Mouse (Mus musculus): Measurements from ENCODE around the gene Nubp2. TPM values are rescaled to one million over a fixed set of nuclear protein-coding genes. Genes with fewer than 3 reads are reported as not detected.

Nubp2 gene
- polyA plus RNA-seq, 1 experiment from 2014 or later, result 51.5 TPM

DNA sequence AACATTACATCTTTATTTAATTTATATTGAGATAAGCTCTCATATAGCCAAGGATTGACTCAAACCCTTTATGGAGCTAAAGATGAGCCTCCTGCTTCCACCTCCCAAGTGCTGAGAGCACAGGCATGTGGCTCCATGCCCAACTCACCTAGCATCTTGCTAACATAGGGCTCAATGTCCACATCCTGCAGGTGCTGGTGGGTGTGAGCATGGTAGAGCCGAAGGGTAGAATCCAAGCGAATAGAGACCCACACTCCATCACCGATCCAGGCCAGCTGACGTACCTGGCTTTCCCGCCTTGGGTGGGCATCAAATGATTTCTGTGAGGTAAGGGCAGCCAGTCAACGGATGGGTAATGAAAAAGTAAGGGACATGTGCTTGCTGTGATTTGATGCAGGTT, 13.9 kb upstream of the Nubp2 start:
- Histone ChIP-seq H3K27me3 (no peaks in the 10 kb centered on the region), H3K9me3 (no peaks in the 10 kb centered on the region), H3K4me1 (peaks cover 26% of the 10 kb centered on the region), H3K9ac (no peak overlapping the region), H3K27ac (no peak overlapping the region), H3K4me3 (no peak overlapping the region), H3K36me3 (peaks cover 77% of the 10 kb centered on the region), H3K4me2 (no peak overlapping the region)
- ATAC-seq (ENCODE audit: insufficient number of reproducible peaks, insufficient read depth, low FRiP score, low TSS enrichment, low read depth), result no peak
- 90% methylated on average over 6 of the region's 6 CpGs for WGBS

GRCm38 (mm10) chr17:24899153-24899552, 13.0 kb upstream of the Nubp2 start:
- no peak overlapping the region for H3K27ac ChIP-seq
- 80% methylated on average over 5 of the region's 5 CpGs for WGBS
- H3K4me2 ChIP-seq, result no peak overlapping the region
- peaks cover 30% of the 10 kb centered on the region for H3K4me1 ChIP-seq
- H3K4me3 ChIP-seq, result no peak overlapping the region
- no peak for ATAC-seq (ENCODE audit: insufficient number of reproducible peaks, insufficient read depth, low FRiP score, low TSS enrichment, low read depth)
- peaks cover 68% of the 10 kb centered on the region for H3K36me3 ChIP-seq
- no peaks in the 10 kb centered on the region for H3K9me3 ChIP-seq
- H3K27me3 ChIP-seq, result no peaks in the 10 kb centered on the region
- H3K9ac ChIP-seq, result no peak overlapping the region

DNA sequence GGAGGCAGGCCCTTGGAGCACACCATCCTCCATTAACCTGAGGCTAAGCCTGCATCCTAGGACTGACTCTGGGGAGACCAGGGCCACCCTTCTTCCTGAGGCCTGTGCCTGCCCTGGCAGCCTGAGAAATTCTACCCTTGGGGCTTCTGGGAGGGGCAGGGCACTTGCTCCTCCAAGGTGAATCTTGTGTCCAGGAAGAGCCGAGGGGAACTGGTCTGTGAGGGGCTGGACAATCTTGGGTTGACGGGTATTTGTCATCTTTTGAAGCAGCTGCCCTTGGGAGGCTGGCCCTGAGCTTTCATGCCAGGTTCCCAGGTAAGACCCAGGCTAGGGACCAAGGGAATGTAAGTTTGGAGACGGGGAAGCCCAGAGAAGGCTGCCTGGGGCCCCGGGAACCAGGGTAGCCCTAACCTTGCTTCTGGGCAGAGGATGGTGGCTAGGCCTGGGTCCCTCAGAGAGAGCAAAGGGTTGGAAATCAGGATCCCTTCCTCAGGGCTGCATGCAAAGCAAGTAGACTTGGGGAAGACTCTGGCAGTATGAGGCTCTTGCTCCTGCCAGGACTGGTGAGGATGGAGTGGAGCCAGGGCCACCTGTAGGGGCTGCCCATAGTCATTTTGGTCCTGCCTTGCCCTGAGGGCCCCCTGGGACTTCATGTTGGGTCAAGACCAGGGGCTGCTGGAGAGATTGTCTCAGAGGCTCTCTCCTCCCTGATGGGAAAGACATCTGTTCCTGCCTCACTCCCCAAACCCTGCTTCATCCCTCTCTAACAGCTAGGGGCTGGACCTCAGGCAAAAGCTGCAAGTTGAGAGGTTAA, 12.1 kb upstream of the Nubp2 start:
- Histone ChIP-seq H3K4me1 (peaks cover 39% of the 10 kb centered on the region), H3K27me3 (no peaks in the 10 kb centered on the region), H3K4me2 (no peak overlapping the region), H3K9ac (peak overlapping the region; percentile 96; the same call in 1 of the 2 replicates), H3K27ac (no peak overlapping the region), H3K36me3 (peaks cover 64% of the 10 kb centered on the region), H3K9me3 (no peaks in the 10 kb centered on the region), H3K4me3 (peak overlapping the region; percentile 8)
- no peak for ATAC-seq (ENCODE audit: insufficient number of reproducible peaks, insufficient read depth, low FRiP score, low TSS enrichment, low read depth)
- 71% methylated on average over 4 of the region's 4 CpGs for WGBS

GRCm38 (mm10) chr17:24897600-24897999, 11.5 kb upstream of the Nubp2 start:
- H3K36me3 ChIP-seq, result peaks cover 64% of the 10 kb centered on the region
- H3K9ac ChIP-seq, result peak overlapping the region; percentile 96; the same call in 1 of the 2 replicates
- H3K27ac ChIP-seq, result no peak overlapping the region
- H3K4me3 ChIP-seq, result peak overlapping the region; percentile 8
- H3K4me2 ChIP-seq, result peak overlapping the region; percentile 98
- no peaks in the 10 kb centered on the region for H3K9me3 ChIP-seq
- 75% methylated on average over 4 of the region's 4 CpGs for WGBS
- no peak for ATAC-seq (ENCODE audit: insufficient number of reproducible peaks, insufficient read depth, low FRiP score, low TSS enrichment, low read depth)
- peaks cover 40% of the 10 kb centered on the region for H3K4me1 ChIP-seq
- H3K27me3 ChIP-seq, result no peaks in the 10 kb centered on the region

DNA sequence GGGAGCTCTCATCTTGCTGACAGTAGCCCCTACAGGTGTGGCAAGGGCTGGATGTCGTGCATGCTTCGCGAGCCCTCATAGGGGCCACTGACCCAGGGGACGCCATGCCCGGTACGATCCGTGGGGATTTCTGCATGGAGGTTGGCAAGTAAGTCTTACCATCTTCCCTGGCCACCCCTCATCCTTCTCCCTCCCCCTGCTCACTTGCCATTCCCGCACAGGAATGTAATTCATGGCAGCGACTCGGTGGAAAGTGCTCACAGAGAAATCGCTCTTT, 10.8 kb upstream of the Nubp2 start:
- H3K4me3 ChIP-seq, result peak overlapping the region; percentile 89
- H3K27me3 ChIP-seq, result no peaks in the 10 kb centered on the region
- H3K36me3 ChIP-seq, result peaks cover 64% of the 10 kb centered on the region
- WGBS, result 34% methylated on average over 11 of the region's 11 CpGs
- ATAC-seq (ENCODE audit: insufficient number of reproducible peaks, insufficient read depth, low FRiP score, low TSS enrichment, low read depth), result no peak
- H3K9me3 ChIP-seq, result no peaks in the 10 kb centered on the region
- peak overlapping the region; percentile 86; the same call in 1 of the 2 replicates for H3K27ac ChIP-seq
- H3K9ac ChIP-seq, result peak overlapping the region; percentile 96
- H3K4me1 ChIP-seq, result peaks cover 40% of the 10 kb centered on the region
- peak overlapping the region; percentile 98 for H3K4me2 ChIP-seq

DNA sequence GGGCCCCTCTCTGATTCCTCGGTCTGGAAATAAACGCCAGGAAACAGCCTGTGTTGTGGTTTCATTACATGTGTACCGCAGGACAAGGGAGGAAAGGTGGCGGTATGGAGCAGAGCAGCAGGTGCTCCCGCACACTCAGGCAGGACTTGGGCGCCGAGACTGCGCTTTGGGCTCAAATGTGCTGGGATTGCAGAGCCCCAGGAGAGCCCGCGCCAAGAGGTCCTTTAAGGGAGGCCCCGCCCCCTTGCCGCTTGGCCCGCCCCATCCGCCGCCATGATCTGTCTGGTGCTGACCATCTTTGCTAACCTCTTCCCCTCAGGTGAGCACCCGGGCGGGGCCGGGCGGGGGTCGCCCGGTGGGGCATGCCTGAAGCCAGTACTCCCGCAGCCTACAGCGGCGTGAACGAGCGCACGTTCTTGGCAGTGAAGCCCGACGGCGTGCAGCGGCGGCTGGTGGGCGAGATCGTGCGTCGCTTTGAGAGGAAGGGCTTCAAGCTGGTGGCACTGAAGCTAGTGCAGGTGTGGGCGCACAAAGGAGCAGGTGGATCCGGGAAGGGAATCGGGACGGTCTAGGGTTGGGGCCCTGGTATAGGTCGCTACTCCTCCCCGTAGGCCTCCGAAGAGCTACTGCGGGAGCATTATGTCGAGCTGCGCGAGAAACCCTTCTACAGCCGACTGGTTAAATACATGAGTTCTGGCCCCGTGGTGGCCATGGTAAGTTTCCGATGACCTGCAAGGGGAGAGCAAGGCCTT, 10.3 kb upstream of the Nubp2 start, which contains the start of gene Nme3:
Gene Nme3 (plus strand): TSS at position 260 of the 752 bp plus-strand sequence.
- Histone ChIP-seq H3K27ac (peak within 1 kb of the TSS; percentile 86), H3K27me3 (no peaks in the 10 kb centered on the region), H3K4me3 (peak within 1 kb of the TSS; percentile 89), H3K9ac (peak within 1 kb of the TSS; percentile 96), H3K4me2 (peak within 1 kb of the TSS; percentile 98), H3K36me3 (peaks cover 64% of the 10 kb centered on the region), H3K4me1 (peaks cover 40% of the 10 kb centered on the region), H3K9me3 (no peaks in the 10 kb centered on the region)
- ATAC-seq (ENCODE audit: insufficient number of reproducible peaks, insufficient read depth, low FRiP score, low TSS enrichment, low read depth), result peak; percentile 67
- WGBS, result under 1% methylated on average over 50 of the region's 50 CpGs

DNA sequence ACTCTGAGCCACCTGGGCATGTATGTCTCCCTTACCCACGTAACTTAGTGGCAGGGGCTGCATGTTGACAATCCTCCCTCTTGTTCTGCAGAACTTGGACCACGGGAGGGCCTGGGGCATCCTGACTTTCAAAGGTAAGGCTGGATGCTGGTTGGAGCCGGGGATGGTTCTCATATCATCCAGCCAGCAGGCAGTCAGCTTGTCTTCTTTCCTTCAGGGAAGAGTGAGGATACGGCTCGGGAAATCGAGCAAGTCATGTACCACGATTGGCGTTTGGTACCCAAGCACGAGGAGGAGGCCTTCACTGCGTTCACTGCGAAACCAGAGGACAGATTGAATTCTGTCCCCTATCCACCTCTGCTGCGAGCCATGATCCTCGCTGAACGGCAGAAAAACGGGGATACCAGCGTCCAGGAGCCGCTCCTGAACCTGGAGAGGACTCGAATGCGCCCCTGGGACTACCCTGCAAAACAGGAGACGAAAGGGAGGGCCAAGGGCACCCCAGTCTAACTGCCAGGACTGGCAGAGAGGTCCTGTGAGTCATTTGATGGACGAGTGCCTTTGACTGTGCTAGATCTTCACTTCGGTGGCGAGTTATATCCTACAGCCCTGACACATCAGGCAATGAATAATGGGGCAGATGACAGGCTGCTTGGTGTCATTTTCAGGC, 9.6 kb upstream of the Nubp2 start:
- H3K4me2 ChIP-seq, result peak overlapping the region; percentile 98
- WGBS, result 11% methylated on average over 23 of the region's 23 CpGs
- H3K27ac ChIP-seq, result peak overlapping the region; percentile 86
- no peak for ATAC-seq (ENCODE audit: insufficient number of reproducible peaks, insufficient read depth, low FRiP score, low TSS enrichment, low read depth)
- peak overlapping the region; percentile 96 for H3K9ac ChIP-seq
- H3K4me1 ChIP-seq, result peaks cover 40% of the 10 kb centered on the region
- peak overlapping the region; percentile 89 for H3K4me3 ChIP-seq
- no peaks in the 10 kb centered on the region for H3K27me3 ChIP-seq
- no peaks in the 10 kb centered on the region for H3K9me3 ChIP-seq
- peaks cover 64% of the 10 kb centered on the region for H3K36me3 ChIP-seq

DNA sequence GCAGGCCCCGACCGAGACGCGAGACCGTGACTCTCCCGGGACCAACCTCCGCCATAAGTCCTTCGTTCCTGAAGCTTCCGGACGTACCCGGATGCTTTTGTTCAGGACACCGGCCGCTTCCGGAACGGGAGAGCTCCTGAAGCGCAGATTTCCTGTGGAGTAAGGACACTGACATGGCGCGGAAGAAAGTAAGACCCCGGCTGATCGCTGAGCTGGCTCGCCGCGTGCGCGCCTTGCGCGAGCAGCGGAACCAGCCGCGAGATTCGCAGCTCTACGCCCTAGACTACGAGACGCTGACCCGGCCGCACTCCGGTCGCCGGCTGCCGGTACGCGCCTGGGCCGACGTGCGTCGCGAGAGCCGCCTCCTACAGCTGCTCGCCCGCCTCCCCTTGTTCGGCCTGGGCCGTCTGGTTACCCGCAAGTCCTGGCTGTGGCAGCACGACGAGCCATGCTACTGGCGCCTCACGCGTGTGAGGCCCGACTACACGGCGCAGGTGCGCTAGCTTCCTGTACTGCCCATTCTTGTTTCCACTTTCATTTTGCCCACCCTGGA, 8.9 kb upstream of the Nubp2 start, which contains the start of the genes Eme2 and Mrps34:
Gene Eme2 (minus strand): TSS at position 93 of the 553 bp plus-strand sequence.
Gene Mrps34 (plus strand): TSS at position 122 of the 553 bp plus-strand sequence.
- H3K9me3 ChIP-seq, result no peaks in the 10 kb centered on the region
- no peaks in the 10 kb centered on the region for H3K27me3 ChIP-seq
- peak within 1 kb of the TSS; percentile 98 for H3K4me2 ChIP-seq
- ATAC-seq (ENCODE audit: insufficient number of reproducible peaks, insufficient read depth, low FRiP score, low TSS enrichment, low read depth), result 0 out of 2 replicates have a peak, but pooled peaks have one; percentile 3
- peaks cover 40% of the 10 kb centered on the region for H3K4me1 ChIP-seq
- peaks cover 64% of the 10 kb centered on the region for H3K36me3 ChIP-seq
- H3K27ac ChIP-seq, result peak within 1 kb of the TSS; percentile 86
- WGBS, result under 1% methylated on average over 62 of the region's 62 CpGs
- H3K4me3 ChIP-seq, result peak within 1 kb of the TSS; percentile 89
- H3K9ac ChIP-seq, result peak within 1 kb of the TSS; percentile 96

DNA sequence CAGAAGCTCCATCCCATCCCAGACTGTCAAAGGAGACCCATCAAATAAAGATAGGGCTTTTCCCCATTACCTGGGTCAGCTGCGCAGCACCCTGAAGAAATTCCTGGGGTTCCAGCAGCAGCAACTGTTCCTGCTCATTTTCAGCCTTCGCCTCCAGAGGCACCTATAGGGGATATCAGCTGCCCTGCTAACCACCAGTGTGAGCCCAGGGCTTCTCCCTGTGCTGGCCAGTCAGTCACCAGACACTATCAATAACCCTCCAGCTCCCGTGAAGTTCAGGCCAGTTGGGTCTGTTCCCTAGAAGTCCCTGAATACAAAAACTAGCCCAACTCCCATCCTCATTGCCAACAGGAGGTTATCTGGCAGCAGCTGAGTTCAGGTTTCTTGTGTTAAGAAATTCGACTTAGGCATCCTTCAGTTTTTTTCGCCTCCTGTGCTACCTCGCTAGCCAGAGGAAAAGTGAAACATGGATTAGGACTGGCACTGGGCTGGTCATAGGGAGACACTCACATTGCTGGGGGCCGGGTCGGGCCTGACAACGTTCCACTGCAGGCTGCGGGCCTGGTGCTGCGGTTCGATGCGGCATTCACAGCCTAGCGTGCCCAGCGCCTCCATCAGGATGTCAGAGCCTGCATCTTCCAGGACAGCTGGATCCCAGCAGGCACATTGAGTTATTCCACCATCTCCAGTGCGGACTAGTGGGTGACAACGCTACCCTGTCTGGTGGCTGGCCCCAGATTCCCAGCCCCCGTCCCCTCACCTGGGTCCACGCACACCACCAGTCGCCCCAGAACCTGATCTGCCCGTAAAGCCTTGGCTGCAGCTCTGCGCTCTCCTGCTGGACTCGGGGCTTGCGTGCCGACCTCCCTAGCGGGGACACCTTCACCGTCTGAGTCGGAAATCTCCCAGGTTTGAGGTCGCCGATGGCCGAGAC, 8.2 kb upstream of the Nubp2 start:
- 10% methylated on average over 31 of the region's 31 CpGs for WGBS
- Histone ChIP-seq H3K9ac (peak overlapping the region; percentile 96), H3K36me3 (peaks cover 64% of the 10 kb centered on the region), H3K4me1 (peaks cover 40% of the 10 kb centered on the region), H3K27ac (peak overlapping the region; percentile 86), H3K9me3 (no peaks in the 10 kb centered on the region), H3K4me2 (peak overlapping the region; percentile 98), H3K27me3 (no peaks in the 10 kb centered on the region), H3K4me3 (peak overlapping the region; percentile 89)
- ATAC-seq (ENCODE audit: insufficient number of reproducible peaks, insufficient read depth, low FRiP score, low TSS enrichment, low read depth), result no peak

DNA sequence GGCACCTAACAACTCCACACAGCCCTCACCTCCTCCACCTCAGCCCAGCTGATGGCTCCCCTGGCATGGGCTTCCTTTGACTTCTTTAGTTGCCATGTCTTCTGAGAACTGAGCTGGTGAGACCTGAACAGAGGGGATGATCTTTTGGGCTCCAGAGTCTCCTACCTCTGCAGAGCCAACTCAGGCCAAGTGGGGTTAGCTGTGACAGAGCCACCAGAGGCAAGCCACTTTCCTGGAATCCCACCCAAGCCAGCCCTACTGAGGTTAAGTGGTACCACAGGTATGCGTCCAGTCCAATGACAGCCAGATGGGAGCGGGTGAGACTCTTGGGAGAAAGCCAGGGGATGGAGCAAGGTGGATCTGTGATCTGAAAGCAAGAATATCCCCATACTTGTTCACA, 7.1 kb upstream of the Nubp2 start:
- Histone ChIP-seq H3K4me1 (peaks cover 41% of the 10 kb centered on the region), H3K36me3 (peaks cover 62% of the 10 kb centered on the region), H3K4me3 (peak overlapping the region; percentile 89), H3K27me3 (no peaks in the 10 kb centered on the region), H3K9me3 (no peaks in the 10 kb centered on the region), H3K27ac (no peak overlapping the region), H3K9ac (no peak overlapping the region; the same call in 1 of the 2 replicates), H3K4me2 (peak overlapping the region; percentile 98; the same call in 1 of the 2 replicates)
- 97% methylated on average over 2 of the region's 2 CpGs for WGBS
- ATAC-seq (ENCODE audit: insufficient number of reproducible peaks, insufficient read depth, low FRiP score, low TSS enrichment, low read depth), result no peak
